Mouse (Mus musculus) layer of hippocampus, postnatal 36 days (tissue): ENCODE measurements around the gene Pagr1b. TPM values are rescaled to one million over a fixed set of nuclear protein-coding genes. Genes with fewer than 3 reads are reported as not detected.

Source experiments
- microRNA-seq, 2 experiments: library from miRNA; unstranded; fragments of <30 nt; microRNA quantifications; one replicate each; pipeline ENCODE4 v1.2.0; 2021
- total RNA-seq, 2 experiments: library from RNA; stranded (reverse); gene quantifications; 2 replicates each; pipeline ENCODE4 v1.2.3; 2021

The Pagr1b gene
- total RNA-seq, 2 experiments from 2014 or later = 0.90 TPM; not detected in 1

Small RNAs within 50 kb of the gene (microRNA-seq; reads per million reads assigned to microRNA genes)
- 0 reads per million in 2 experiments for gene Gm44343

Other genes with a start within 250 kb of the Pagr1b start
- 100 to 1,000 TPM; 278 to 291 TPM for gene Ypel3, start 239.5 kb downstream of the Pagr1b start, total RNA-seq
- 1 to 10 TPM in 1 of 2 experiments, under 1 TPM in 1; 0.75 to 1.1 TPM for gene Tbx6, start 235.0 kb downstream of the Pagr1b start, total RNA-seq
- 10 to 100 TPM; 54.3 to 59.5 TPM for gene Ppp4c, start 224.0 kb downstream of the Pagr1b start, total RNA-seq
- gene Fam57b, start 218.8 kb downstream of the Pagr1b start, total RNA-seq = 10 to 100 TPM; 75.1 to 83.3 TPM
- not detected for gene 4930451I11Rik, start 184.8 kb downstream of the Pagr1b start, total RNA-seq
- gene Doc2a, start 169.1 kb downstream of the Pagr1b start, total RNA-seq = 10 to 100 TPM; 16.1 to 17.7 TPM
- gene Hirip3, start 154.5 kb downstream of the Pagr1b start, total RNA-seq = 10 to 100 TPM; 29.5 to 32.0 TPM
- 10 to 100 TPM; 53.5 to 56.0 TPM for gene Ino80e, start 154.1 kb downstream of the Pagr1b start, total RNA-seq
- gene Taok2, start 131.8 kb downstream of the Pagr1b start, total RNA-seq = 100 to 1,000 TPM; 151 to 165 TPM
- 10 to 100 TPM; 23.2 to 23.8 TPM for gene Tmem219, start 93.6 kb downstream of the Pagr1b start, total RNA-seq
- gene Kctd13, start 87.6 kb downstream of the Pagr1b start, total RNA-seq = 100 to 1,000 TPM; 161 to 171 TPM
- 10 to 100 TPM; 34.1 to 35.4 TPM for gene Asphd1, start 66.9 kb downstream of the Pagr1b start, total RNA-seq
- 100 to 1,000 TPM; 427 to 447 TPM for gene Sez6l2, start 65.9 kb downstream of the Pagr1b start, total RNA-seq
- gene Cdipt, start 40.6 kb downstream of the Pagr1b start, total RNA-seq = 100 to 1,000 TPM; 159 to 164 TPM
- under 1 TPM in 1 of 2 experiments, not detected in 1; 0.35 TPM for gene Cdiptos, start 40.4 kb downstream of the Pagr1b start, total RNA-seq
- gene Mvp, start 1.9 kb downstream of the Pagr1b start, total RNA-seq = 1 to 10 TPM; 7.2 to 8.4 TPM
- gene Pagr1a, start 868 bp upstream of the Pagr1b start, total RNA-seq = 10 to 100 TPM; 10.4 to 16.2 TPM
- 10 to 100 TPM; 68.6 to 82.2 TPM for gene Gm42742, start 4.6 kb upstream of the Pagr1b start, total RNA-seq
- gene Prrt2, start 4.7 kb upstream of the Pagr1b start, total RNA-seq = 100 to 1,000 TPM; 229 to 233 TPM
- gene Maz, start 10.6 kb upstream of the Pagr1b start, total RNA-seq = 100 to 1,000 TPM; 258 to 261 TPM
- 1 to 10 TPM; 6.9 to 7.3 TPM for gene Kif22, start 26.0 kb upstream of the Pagr1b start, total RNA-seq
- gene Zg16, start 70.8 kb upstream of the Pagr1b start, total RNA-seq = not detected
- 1 to 10 TPM in 1 of 2 experiments, under 1 TPM in 1; 0.92 to 1.1 TPM for gene AI467606, start 74.9 kb upstream of the Pagr1b start, total RNA-seq
- under 1 TPM; 0.32 to 0.66 TPM for gene Qprt, start 105.7 kb upstream of the Pagr1b start, total RNA-seq
- gene Spn, start 121.3 kb upstream of the Pagr1b start, total RNA-seq = under 1 TPM; 0.50 to 0.73 TPM
- gene Cd2bp2, start 179.6 kb upstream of the Pagr1b start, total RNA-seq = 10 to 100 TPM; 93.9 to 95.1 TPM
- gene Tbc1d10b, start 192.0 kb upstream of the Pagr1b start, total RNA-seq = 100 to 1,000 TPM; 107 to 108 TPM
- gene Mylpf, start 192.4 kb upstream of the Pagr1b start, total RNA-seq = 1 to 10 TPM in 1 of 2 experiments, not detected in 1; 1.1 TPM
- gene Zfp553, start 216.6 kb upstream of the Pagr1b start, total RNA-seq = 10 to 100 TPM; 21.0 TPM
- 1 to 10 TPM; 5.2 to 5.4 TPM for gene Sept1, start 216.6 kb upstream of the Pagr1b start, total RNA-seq
- 10 to 100 TPM; 69.3 to 74.9 TPM for gene Zfp771, start 227.8 kb upstream of the Pagr1b start, total RNA-seq
- gene Dctpp1, start 244.2 kb upstream of the Pagr1b start, total RNA-seq = 10 to 100 TPM; 21.0 to 21.9 TPM